Mouse (Mus musculus): ENCODE data around the gene 5730455P16Rik.
A peak's percentile ranks its signal among the peaks of the same experiment; 100 is the strongest.
"Not testable (repeated sequence)": the region's sequence is repeated elsewhere in the genome, so short reads cannot be mapped to it uniquely, and the experiment has no call there.

5730455P16Rik gene

DNA sequence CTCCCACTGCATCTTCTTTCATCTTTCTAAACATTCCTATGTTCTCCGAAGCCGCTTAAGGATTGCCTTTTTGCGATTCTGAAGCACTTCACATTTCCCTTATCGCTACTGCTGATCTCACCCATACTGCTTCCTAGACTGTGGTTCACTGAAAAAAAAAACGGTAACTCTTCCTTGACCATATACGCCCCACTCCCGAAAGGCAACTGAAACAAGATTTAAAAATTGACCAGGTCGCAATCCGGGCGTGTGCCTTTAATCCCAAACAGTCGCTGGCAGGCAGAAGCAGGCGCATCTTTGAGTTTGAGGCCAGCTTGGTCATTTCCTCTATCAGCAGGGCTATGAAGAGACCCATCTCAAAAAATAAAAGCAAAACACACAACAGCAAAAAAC lies 4.8 kb upstream of the 5730455P16Rik start:
- no peak for DNase-seq (ENCODE audit: extremely low read depth, insufficient read length, low spot score)

DNA sequence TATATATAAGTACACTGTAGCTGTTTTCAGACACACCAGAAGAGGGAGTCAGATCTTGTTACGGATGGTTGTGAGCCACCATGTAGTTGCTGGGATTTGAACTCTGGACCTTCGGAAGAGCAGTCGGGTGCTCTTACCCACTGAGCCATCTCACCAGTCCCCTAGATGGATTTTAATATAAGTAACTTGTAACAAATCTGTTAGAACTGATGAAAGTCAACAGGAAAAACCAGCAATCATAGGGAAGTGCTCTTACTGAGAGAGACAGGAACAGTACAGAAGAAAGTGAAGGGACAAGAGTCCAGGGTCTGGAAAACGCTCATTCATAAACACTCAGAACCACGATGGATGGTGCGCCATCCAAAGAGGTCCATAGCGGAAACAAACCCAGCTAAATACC lies 1.4 kb upstream of the 5730455P16Rik start:
- DNase-seq (ENCODE audit: extremely low read depth, insufficient read length, low spot score) = not testable (repeated sequence)

DNA sequence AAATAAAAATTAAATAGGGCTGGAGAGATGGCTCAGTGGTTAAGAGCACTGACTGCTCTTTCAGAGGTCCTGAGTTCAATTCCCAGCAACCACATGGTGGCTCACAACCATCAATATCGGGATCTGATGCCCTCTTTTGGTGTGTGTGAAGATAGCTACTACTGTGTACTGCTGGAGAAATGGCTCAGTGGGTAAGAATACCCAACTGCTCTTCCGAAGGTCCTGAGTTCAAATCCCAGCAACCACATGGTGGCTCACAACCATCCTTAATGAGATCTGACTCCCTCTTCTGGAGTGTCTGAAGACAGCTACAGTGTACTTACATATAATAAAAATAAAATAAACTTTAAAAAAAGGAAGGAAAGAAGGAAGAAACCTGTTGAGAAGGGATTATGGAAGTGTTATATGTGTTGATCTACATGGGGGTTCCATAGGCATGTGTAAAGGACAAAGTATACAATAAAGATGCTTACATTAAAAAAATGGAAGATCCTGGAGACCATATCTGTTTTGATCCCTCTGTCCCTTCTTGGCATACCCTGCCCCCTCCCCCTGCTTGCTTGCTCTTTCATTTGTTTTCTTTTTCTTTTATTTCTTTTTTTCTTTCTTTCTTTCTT lies 726 bp upstream of the 5730455P16Rik start:
- DNase-seq (ENCODE audit: extremely low read depth, insufficient read length, low spot score) = peak; percentile 37

DNA sequence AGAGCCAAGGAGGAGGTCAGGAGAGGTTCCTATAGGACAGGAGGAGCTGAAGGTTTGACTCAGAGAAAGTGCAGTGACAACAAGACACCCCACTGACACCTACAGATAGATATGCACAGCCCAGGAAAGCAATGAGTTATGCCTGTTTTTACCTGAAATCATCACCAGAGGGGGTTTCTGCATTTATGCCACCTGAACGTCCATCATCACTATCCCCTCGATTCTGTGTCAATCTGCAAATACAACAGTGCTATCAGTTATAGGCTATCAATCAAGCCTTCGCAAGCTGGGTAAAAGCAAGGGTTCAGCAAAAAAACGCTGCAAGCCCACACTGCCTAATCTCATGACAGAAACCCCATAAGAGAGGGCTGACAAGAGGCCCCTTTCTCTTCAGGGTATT lies 1.2 kb downstream of the 5730455P16Rik start:
- DNase-seq (ENCODE audit: extremely low read depth, insufficient read length, low spot score) = no peak

DNA sequence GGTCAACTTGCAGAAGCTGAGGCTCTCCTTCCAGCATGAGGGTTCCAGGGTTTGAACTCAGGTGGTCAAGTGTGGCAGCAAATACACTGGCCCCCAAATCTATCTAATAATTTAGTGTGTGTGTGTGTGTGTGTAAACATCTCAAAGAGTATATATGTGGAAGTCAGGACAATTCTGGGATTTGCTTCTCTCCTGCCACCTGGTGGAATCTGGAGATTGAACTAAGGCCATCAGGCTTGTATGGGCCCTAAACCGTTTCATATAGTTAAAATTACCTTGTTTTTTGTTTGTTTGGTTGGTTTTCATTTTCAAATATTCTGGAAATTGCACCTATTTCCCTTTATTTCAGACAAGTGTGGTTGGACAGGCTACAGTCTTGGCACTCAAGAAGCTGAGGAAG lies 8.9 kb downstream of the 5730455P16Rik start:
- DNase-seq (ENCODE audit: extremely low read depth, insufficient read length, low spot score) = no peak

DNA sequence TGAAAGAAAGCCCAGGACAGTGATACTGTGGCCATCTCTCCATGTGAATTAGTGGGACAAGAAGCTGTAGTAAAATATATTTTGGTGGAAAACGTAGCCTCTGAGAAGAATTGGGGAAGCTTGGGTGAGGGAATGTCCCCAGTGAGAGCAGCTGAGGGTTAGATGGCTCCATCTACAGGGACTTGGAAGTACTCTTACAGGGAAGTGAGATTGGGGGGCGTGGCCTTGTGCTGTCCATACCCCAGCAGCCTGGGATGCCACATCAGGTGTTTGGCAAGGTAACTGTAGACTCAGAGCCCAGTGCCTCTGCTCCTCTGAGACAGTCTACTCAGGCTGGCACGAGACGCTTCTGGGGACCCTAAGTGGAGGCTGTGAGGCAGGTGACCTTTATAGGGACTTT lies 23.0 kb downstream of the 5730455P16Rik start:
- DNase-seq (ENCODE audit: extremely low read depth, insufficient read length, low spot score) = no peak

DNA sequence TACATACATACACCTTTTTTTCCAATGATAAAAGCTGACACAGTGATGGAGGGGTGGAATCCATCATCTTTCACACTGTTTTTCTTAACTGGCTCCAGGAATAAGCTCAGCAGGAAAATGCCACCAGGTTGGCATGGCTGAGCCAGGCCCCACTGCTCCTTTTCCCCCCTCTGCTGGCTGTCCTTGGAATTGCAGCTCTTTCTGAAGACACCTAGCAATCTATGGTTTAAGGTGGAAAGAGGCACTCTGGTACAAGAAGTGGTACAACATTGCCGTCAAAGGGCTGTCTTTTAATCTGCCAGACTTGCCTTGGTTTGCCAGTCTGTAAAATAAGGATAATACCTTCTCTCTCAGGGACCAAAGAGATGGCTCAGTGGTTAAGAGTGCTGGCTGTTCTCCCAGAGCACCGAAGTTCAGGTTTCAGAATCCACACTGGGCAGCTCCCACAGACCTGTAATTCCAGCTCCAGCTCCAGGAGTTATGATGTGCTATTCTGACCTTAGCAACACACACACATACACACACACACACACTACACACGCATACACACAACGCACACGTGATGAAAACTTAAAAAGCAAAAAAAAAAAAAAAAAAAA lies 25.9 kb downstream of the 5730455P16Rik start:
- peak; percentile 51 for DNase-seq (ENCODE audit: extremely low read depth, insufficient read length, low spot score)

DNA sequence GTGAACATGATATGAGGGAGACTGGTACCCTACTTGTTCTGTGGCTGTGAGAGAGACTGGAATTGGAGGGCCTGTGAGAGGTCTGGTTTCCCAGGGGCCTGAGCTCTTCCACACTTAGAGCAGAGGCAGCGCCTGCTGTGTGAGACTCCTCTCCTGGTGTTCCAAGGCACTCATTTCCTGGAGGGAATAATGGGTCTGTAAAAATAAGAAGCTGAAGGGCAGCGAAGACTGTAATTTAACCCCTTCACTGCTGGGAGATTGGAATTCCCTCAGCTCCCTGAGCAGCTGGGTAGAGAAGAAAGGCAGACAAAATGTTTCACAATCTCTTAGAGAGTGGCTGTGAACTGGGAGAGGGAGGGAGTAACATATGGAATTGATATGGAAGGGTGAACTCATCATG lies 35.4 kb downstream of the 5730455P16Rik start:
- DNase-seq (ENCODE audit: extremely low read depth, insufficient read length, low spot score) = no peak

DNA sequence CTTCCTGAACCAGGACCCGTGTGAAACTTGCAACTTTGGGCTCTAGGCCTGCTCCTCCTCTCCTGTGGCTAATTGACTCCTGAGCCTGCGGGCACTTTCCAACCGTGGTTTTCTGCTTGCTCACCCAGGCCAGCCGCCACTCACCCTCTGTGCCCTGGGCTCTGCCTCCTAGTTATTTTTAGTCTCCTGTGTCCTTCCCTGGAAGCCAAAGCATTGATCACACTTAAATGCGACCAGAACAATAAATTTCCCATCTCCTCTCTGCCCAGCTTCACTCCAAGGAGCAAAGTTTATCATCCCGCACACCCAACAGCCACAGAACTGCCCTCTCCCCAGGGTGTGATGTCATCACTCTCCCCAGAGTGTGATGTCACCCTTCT lies 41.5 kb downstream of the 5730455P16Rik start:
- no peak for DNase-seq (ENCODE audit: extremely low read depth, insufficient read length, low spot score)

DNA sequence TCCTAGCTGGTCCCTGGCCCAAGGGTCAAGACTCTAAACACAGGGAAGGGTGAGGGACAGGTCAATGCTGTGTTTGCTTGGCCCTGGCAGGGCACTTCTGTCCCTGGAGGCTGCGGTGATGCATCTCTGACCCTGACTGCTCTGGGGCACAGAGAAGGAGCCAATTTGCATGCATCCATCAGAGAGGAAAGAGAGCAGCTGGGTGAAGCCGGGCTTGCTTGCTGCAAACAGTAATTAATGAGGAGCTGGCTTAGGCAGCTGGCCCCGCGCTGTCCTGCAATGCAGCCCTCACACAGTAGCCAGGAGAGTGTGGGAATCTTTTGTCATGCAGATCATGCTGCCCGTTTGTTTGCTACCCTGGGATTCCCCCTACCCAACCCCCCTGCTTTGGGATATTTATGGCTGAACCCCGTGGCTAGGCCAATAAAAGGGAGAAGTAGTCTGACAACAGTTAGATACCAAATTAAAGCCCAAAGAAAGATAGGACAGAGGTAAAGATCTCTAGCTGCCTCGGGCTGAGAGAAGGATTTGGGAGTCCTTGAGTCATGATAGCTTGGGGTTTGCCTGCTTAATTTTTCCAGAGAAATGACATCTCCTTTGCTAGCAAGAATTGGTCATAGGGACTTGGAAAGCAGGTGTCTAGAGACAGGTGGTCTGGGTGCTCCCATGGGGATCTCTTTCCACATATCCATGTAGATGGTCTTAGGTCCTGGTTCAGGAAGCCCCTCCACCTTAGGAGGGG lies 42.1 kb downstream of the 5730455P16Rik start:
- no peak for DNase-seq (ENCODE audit: extremely low read depth, insufficient read length, low spot score)

DNA sequence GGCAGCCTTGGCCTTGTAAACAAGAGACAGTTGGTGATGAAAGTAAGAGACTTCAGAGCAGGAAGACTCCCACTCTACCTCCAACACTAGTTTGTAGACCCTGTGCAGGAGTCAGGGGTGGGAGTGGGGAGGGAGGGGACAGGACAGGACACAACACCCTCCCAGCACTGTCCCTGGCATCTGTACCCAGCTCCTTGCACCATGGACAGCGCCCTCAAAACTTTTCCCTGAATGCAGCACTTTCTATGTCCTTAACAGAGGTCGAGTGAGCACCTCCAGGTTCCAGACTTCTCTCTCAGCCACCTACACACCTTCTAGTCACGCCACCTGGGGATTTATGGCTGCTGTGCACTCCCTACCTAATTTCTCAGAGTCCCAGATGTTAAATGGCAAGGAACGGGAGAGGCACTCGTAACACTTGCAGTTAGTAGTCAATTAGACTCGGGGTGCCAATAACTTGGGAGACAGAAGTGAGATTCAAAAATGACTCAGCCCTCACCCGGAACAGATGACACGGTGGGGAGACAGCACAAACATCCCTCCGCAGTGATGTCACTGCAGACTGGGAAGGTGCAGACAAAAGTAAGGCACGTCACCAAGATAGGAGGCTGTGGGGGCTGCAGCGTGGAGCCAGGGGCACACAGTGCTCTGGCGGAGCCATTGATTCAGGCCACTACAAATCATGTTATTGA lies 45.0 kb downstream of the 5730455P16Rik start:
- DNase-seq (ENCODE audit: extremely low read depth, insufficient read length, low spot score) = no peak

DNA sequence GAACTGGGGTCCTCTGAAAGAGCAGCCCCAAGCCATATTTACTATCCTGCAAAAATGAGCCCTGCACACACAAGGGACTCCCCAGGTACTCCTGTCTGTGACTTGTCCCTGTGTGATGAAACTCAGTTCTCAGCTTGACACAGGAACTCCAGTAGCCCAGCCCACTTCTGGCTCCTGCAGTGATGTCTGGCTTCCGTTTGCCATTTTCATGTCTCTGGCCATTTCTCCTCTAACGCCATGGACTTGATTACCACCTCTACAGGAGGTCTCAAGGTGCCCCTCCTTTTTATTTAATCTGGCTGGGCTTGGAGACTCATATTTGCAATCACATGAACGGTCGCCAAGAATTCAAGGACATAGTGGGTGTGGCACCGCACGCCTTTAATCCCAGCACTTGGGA lies 53.2 kb downstream of the 5730455P16Rik start:
- no peak for DNase-seq (ENCODE audit: extremely low read depth, insufficient read length, low spot score)

DNA sequence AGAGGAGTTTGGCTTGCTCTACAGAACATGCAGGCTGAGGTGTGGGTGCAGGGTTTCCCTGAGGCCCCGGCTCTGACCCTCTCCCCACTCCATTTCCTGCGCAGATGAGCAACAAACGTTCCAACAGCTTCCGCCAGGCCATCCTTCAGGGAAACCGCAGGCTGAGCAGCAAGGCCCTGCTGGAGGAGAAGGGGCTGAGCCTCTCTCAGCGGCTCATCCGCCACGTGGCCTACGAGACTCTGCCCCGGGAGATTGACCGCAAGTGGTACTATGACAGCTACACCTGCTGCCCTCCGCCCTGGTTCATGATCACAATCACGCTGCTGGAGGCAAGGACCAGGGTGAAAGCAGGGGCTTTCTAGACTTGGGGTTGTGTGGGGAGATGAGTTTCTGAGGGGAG lies 54.6 kb downstream of the 5730455P16Rik start:
- DNase-seq (ENCODE audit: extremely low read depth, insufficient read length, low spot score) = no peak

DNA sequence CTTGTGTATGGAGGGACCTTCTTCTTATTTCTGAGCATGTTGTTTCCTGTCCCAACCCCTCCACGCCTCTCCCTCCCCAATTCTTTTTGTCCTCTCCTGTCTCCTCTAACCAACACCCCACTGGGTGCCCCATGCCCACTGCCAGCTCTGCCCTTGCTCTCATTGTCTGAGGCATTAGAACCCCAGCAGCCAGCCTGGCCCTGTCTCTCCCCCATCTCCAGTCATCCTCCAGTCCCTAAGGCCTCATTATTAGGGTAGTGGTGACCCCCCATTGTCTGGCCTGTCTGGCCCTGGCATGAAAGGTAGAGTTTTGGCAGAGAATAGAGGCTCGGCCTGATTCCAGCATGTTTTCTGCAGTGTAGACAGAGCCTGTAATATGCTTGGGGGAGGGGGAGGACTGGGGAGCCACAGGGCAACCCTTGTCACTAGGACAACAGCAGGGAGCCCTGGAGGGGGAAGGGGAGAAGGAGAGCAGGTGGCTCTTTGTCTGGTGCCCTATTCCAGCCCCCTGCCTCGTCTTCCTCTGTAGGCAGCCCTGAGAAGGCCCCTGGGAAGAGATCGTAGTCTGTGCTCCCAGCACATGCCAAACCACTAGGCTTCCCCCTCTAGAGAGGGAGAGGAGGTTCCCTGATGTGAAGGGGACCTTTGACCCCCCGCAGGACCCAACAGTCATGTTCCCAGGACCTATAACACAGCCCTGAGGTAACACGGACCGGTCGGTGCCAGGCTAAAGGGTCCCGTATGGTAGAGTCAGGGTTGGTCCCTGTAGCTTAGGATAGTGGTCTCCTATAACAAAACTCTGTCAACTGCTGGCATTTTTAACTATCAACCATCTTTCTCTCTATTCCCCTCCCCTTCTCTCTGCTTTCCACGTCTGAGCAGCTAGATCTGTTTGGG lies 61.8 kb downstream of the 5730455P16Rik start:
- DNase-seq (ENCODE audit: extremely low read depth, insufficient read length, low spot score) = no peak

DNA sequence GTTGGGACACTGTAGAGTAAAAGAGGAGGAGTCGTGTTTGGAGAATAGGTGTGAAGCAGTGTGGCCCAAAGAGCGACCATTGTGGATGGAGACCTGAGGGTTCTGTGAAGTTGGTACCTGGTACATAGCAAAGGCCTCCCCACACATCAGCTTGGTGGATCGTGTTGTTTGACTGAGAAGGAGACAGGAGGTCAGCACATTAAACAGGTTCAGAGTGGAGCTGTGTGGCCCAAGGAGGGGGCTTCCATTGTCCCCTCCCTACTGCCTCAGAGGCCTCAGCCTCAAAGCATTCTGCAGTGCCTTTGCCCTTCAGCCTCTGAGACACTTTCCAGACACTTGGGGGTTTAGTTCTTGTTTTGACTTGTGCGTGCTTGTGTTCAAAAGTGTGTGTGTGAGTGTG lies 63.9 kb downstream of the 5730455P16Rik start:
- DNase-seq (ENCODE audit: extremely low read depth, insufficient read length, low spot score) = no peak

DNA sequence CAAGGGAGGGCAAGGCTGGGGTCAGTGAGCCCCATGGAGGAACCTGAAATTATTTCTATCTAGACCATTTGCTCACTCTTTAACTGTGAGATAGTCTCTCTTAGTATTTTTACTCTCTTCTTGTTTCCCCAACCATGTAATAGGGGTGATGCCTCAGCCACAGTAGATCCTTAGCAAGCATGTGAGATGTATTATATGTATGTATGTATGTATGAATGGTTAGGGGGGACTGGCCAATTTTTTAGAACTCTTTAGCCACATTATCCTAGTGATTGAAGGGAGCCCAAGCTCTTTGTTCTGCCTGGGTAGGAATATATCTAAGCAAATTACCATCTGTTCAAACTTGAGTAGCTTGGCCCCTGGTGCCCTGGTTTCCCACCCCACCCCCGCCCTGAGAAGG lies 64.4 kb downstream of the 5730455P16Rik start:
- no peak for DNase-seq (ENCODE audit: extremely low read depth, insufficient read length, low spot score)

DNA sequence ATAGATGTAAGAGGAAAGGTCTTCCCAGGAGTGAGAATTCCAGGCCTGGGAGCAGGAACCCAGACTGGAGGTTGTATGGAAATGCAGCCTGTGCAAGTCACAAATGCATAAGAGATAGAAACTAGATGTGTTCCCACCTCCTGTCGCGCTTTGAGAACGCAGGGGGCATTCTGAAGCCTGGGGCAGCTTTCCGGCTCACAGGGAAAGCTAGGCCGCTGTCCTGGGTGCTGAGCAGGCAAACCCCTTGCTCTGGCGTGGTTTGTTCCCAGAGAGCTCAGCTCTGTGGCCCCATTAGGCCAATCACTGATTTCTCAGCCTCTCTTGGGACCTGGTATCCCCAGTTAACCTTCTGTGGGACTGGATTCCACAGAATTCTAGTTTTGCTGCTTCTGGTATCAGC lies 65.3 kb downstream of the 5730455P16Rik start:
- DNase-seq (ENCODE audit: extremely low read depth, insufficient read length, low spot score) = no peak

DNA sequence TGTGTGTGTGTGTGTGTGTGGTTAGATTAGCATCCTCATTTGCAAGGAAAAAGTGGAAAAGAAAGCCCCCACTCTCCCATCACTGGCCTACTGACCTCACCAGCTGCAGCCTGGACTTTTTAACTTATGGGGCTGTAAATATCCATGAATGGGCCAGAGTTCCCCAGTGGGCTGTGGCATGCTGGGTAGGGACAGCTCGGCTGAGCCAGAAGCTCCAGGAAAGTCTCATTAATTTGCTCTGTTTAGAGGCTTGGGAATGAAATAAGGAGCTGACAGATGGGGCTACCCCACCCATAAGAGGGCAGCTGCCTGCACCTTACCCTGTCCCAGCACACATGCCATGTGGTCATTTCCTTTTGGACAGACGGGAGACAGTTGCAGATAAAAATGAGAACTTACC lies 65.8 kb downstream of the 5730455P16Rik start:
- DNase-seq (ENCODE audit: extremely low read depth, insufficient read length, low spot score) = no peak

DNA sequence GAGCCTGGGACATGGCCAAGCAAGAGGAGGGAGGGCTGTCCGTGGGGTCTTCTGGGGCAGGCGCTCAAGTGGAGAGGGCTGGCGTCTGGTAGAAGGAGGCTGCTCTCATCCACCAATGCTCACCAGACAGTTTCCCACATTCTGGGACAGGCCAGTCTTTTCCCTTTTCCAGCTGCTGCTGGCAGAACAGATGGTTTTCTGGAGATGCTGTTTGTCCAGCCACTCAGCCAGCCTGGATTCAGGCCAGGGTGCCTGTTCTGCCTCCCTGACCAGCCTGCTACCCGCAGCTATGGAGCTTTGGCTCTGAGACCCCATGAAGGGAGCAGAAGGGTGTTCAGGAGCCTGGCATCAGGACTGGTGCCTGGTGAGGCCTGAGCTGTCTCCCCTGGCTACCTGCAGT lies 66.6 kb downstream of the 5730455P16Rik start:
- DNase-seq (ENCODE audit: extremely low read depth, insufficient read length, low spot score) = no peak
